Mouse (Mus musculus): ENCODE measurements around the gene Htt.

DNA sequence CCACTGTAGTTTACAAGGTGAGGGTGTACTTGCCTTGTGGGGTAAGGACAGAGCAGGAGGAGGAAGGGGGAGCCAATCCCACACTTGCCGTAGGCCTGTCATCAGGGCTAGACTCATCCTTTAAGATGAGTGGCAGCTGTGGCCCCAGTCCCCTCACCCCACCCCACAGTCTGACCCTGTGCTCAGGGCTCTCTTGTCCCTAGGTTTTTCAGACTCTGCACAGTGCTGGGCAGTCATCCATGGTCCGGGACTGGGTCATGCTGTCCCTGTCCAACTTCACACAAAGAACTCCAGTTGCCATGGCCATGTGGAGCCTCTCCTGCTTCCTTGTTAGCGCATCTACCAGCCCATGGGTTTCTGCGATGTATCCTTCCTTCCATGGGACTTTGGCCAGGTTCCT, 145.7 kb downstream of the Htt start:
- TF ChIP-seq CTCF (IDR thresholded peaks at IDR 0.05; ENCODE audit: borderline replicate concordance, insufficient read depth, low read length) (no peak), POLR2A (IDR thresholded peaks at IDR 0.05; ENCODE audit: low read depth, low read length) (no peak)

Data from embryonic fibroblast, embryonic 13.5 days (primary cell).